8 mouse cellular contexts compared by ENCODE assay signal in the genomic region with DNA sequence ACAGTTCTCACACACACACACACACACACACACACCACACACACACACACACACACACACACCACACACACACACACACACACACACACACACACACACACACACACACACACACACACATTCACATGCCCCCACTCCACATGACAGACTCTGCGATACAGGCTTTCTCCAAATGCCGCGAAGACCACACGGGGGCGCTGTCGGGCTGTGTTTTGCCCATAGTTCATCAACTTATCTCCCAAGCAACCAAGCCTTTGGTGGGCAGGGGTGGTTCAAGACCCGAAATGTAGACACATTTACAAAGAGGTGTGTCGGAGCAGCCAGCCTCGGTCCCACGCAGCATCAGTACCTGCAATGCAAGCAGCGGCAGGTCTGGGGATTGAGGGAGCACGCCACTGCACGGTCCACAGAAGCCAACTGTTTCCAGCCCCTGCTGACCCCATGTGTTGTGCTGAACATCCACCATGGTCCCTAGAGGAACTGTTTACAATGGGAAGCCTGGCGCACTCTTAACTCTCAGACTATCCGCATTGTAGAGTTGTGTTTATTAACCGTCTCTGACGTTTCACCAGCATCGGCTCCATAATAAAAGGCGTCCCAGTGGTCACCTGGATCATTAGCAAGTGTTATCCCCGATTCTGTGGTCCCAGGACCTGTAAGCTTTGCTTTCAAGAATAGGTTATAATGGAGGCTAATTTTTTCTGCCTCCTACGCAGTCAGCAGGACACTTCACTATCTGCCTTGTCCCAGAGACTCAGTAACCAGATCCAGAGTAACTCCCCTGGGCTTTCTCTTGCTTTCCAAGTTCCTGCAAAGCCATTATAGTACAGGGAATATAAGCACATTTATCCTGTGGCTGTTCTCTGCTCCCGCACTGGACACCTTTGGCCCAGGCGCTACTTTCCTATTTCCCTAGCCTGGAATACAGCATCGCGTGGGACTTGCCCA. TPM values are rescaled to one million over a fixed set of nuclear protein-coding genes. Genes with fewer than 3 reads are reported as not detected.
DNase-seq lines count a peak whose midpoint lies in the region; ATAC-seq and TF ChIP-seq lines count a peak whose summit lies in the region.

No protein-coding gene starts in this region.

- peak; percentile 84 for DNase-seq in R1 (ENCODE audit: low read depth, low spot score)
- DNase-seq in cerebellum, adult 9-10 months, result peak; percentile 76
- DNase-seq in hindbrain, embryonic 11.5 days (ENCODE audit: low spot score), result peak; percentile 93
- DNase-seq in left cerebral cortex, adult 2 months (ENCODE audit: extremely low spot score in 1 of 2, low spot score in 2 of 2), result peak; percentile 57 to 70
- DNase-seq in right cerebral cortex, postnatal 10 days (ENCODE audit: low spot score in 2 of 2), result peak; percentile 67 to 80
- peak; percentile 46 for DNase-seq in yolk sac, embryonic 10.5 days (ENCODE audit: low spot score)

- H3K36me3 ChIP-seq in hindbrain, embryonic 11.5 days (ENCODE audit: control insufficient read depth, insufficient read depth, low read length), result no peaks in the 10 kb centered on the region
- H3K36me3 ChIP-seq in megakaryocyte, embryonic 14.5 days (replicated peaks; ENCODE audit: low read length), result no peaks in the 10 kb centered on the region

- no peaks in the 10 kb centered on the region for H3K27me3 ChIP-seq in hindbrain, embryonic 11.5 days (ENCODE audit: control insufficient read depth, insufficient read depth, low read length)
- H3K27me3 ChIP-seq in megakaryocyte, embryonic 14.5 days (replicated peaks), result peaks cover 34% of the 10 kb centered on the region

- H3K4me3 ChIP-seq in hindbrain, embryonic 11.5 days (ENCODE audit: low read depth, low read length), result peak overlapping the region; percentile 13; the same call in 1 of the 2 replicates
- peak overlapping the region; percentile 32 for H3K4me3 ChIP-seq in left cerebral cortex, adult 2 months
- peak overlapping the region; percentile 88 for H3K4me3 ChIP-seq in megakaryocyte, embryonic 14.5 days (replicated peaks)

- no peaks in the 10 kb centered on the region for H3K4me1 ChIP-seq in hindbrain, embryonic 11.5 days (replicated peaks; ENCODE audit: control insufficient read depth, insufficient read depth, low read length)
- peaks cover 52% of the 10 kb centered on the region for H3K4me1 ChIP-seq in megakaryocyte, embryonic 14.5 days

- WGBS in hindbrain, embryonic 11.5 days, result 27% methylated on average over 25 of the region's 25 CpGs

- 0 out of 2 replicates have a peak, but pooled peaks have one; percentile 67 for ATAC-seq in frontal cortex, adult (ENCODE audit: low TSS enrichment)
- 0 out of 2 replicates have a peak, but pooled peaks have one; percentile 6 for ATAC-seq in hindbrain, embryonic 11.5 days (ENCODE audit: low FRiP score)

- no peaks in the 10 kb centered on the region for H3K9me3 ChIP-seq in hindbrain, embryonic 11.5 days (ENCODE audit: control insufficient read depth, low read length)
- H3K9me3 ChIP-seq in megakaryocyte, embryonic 14.5 days, result peaks cover 17% of the 10 kb centered on the region

- peak; percentile 63 for TF ChIP-seq CTCF in left cerebral cortex, adult 2 months (IDR thresholded peaks at IDR 0.05)

- H3K4me2 ChIP-seq in hindbrain, embryonic 11.5 days (replicated peaks; ENCODE audit: low read depth, low read length), result peak overlapping the region; percentile 38

- H3K27ac ChIP-seq in hindbrain, embryonic 11.5 days (ENCODE audit: low read depth, low read length), result no peak overlapping the region
- no peak overlapping the region; the same call in 1 of the 2 replicates for H3K27ac ChIP-seq in left cerebral cortex, adult 2 months

- no peak overlapping the region for H3K9ac ChIP-seq in hindbrain, embryonic 11.5 days (ENCODE audit: low read depth, low read length)

- intact Hi-C loops in left cerebral cortex, adult 2 months (cut with DNase I), result loop anchor here (2.0 to 5.0 kb wide), 2 partner anchors 106 to 403 kb away; no protein-coding TSS in a partner anchor

RNA-seq across cellular contexts. Expression of a gene that starts 18.5 kb away (rescaled TPM):
- polyA plus RNA-seq in hindbrain, embryonic 11.5 days (2014; fragmentation: Nextera tagmentation; extraction: Ambion mirVana), result not detected in 2 replicates
- total RNA-seq in left cerebral cortex, adult 2 months (2021), result not detected
- polyA plus RNA-seq in megakaryocyte, embryonic 14.5 days (2012; ENCODE audit: insufficient read depth, low replicate concordance), result not detected in 2 replicates

RNA-seq across cellular contexts. Expression of a gene that starts 23.4 kb away (rescaled TPM):
- polyA plus RNA-seq in hindbrain, embryonic 11.5 days (2014; fragmentation: Nextera tagmentation; extraction: Ambion mirVana), result 127 and 132 TPM in 2 replicates
- 10 to 100 TPM; 55.1 to 56.7 TPM for total RNA-seq in left cerebral cortex, adult 2 months (2021)
- polyA plus RNA-seq in megakaryocyte, embryonic 14.5 days (2012; ENCODE audit: insufficient read depth, low replicate concordance), result 7.5 and 14.4 TPM in 2 replicates

RNA-seq across cellular contexts. Expression of a gene that starts 28.2 kb away (rescaled TPM):
- polyA plus RNA-seq in hindbrain, embryonic 11.5 days (2014; fragmentation: Nextera tagmentation; extraction: Ambion mirVana), result not detected in 2 replicates
- total RNA-seq in left cerebral cortex, adult 2 months (2021), result not detected
- not detected in 2 replicates for polyA plus RNA-seq in megakaryocyte, embryonic 14.5 days (2012; ENCODE audit: insufficient read depth, low replicate concordance)

RNA-seq across cellular contexts. Expression of a gene that starts 41.0 kb away (rescaled TPM):
- polyA plus RNA-seq in hindbrain, embryonic 11.5 days (2014; fragmentation: Nextera tagmentation; extraction: Ambion mirVana), result not detected in 2 replicates
- not detected for total RNA-seq in left cerebral cortex, adult 2 months (2021)
- polyA plus RNA-seq in megakaryocyte, embryonic 14.5 days (2012; ENCODE audit: insufficient read depth, low replicate concordance), result not detected in 2 replicates

RNA-seq across cellular contexts. Expression of a gene that starts 58.3 kb away (rescaled TPM):
- not detected in 2 replicates for polyA plus RNA-seq in hindbrain, embryonic 11.5 days (2014; fragmentation: Nextera tagmentation; extraction: Ambion mirVana)
- not detected for total RNA-seq in left cerebral cortex, adult 2 months (2021)
- not detected in 2 replicates for polyA plus RNA-seq in megakaryocyte, embryonic 14.5 days (2012; ENCODE audit: insufficient read depth, low replicate concordance)

Comparison
In these comparisons a context has a peak if more than half of its experiments do, and no peak if none do; other contexts are left out.
1. H3K4me3 ChIP-seq: peak in every context shown above with its lines; median percentile 88 in megakaryocyte, embryonic 14.5 days; 32 in left cerebral cortex, adult 2 months; 13 in hindbrain, embryonic 11.5 days.